Mouse (Mus musculus) adrenal gland, postnatal 14 days (tissue): ENCODE data around the gene Dnmt1. TPM values are rescaled to one million over a fixed set of nuclear protein-coding genes. Genes with fewer than 3 reads are reported as not detected.
A peak's percentile ranks its signal among the peaks of the same experiment; 100 is the strongest.
"Not testable (repeated sequence)": the region's sequence is repeated elsewhere in the genome, so short reads cannot be mapped to it uniquely, and the experiment has no call there.

Experiments used
- DNase-seq: peaks from one replicate; pipeline ENCODE4 v3.0.0; 2021; ENCODE audit warnings: mixed read lengths
- long read RNA-seq, 2 experiments: library from polyadenylated mRNA; stranded (forward); transcript quantifications; one replicate each; pipeline ENCODE4 v2.0.0; 2021
- total RNA-seq: library from RNA; stranded (reverse); gene quantifications from 2 replicates; pipeline ENCODE4 v1.2.3, GENCODE M21; 2021

The Dnmt1 gene
- 56.0 and 58.0 TPM in 2 replicates for total RNA-seq
- long read RNA-seq, experiment 1, full-length matches to known transcripts = 5 of 25 reads
- long read RNA-seq, experiment 1, partial matches to known transcripts = 15 of 25 reads
- long read RNA-seq, experiment 1, other reads (novel, unspliced or antisense) = 5 of 25 reads
- long read RNA-seq, experiment 2, full-length matches to known transcripts = 5 of 24 reads
- long read RNA-seq, experiment 2, partial matches to known transcripts = 13 of 24 reads
- long read RNA-seq, experiment 2, other reads (novel, unspliced or antisense) = 6 of 24 reads

GRCm38 (mm10) chr9:20959430-20959938, at the start of gene Dnmt1:
Gene Dnmt1 (minus strand): TSS chr9:20959888.
- no peak for DNase-seq

GRCm38 (mm10) chr9:21008007-21008406, 48.3 kb upstream of the Dnmt1 start:
- no peak for DNase-seq

- no peak for DNase-seq
Measured at GRCm38 (mm10) chr9:21007313-21007952, 47.7 kb upstream of the Dnmt1 start.

GRCm38 (mm10) chr9:21002627-21003551, 43.2 kb upstream of the Dnmt1 start, which contains the start of gene Mrpl4:
Gene Mrpl4 (plus strand): TSS chr9:21002738.
- DNase-seq = peak; percentile 93

GRCm38 (mm10) chr9:21002270-21002626, 42.6 kb upstream of the Dnmt1 start:
- DNase-seq = no peak

- DNase-seq = no peak
Measured at GRCm38 (mm10) chr9:21001651-21002200, 42.0 kb upstream of the Dnmt1 start.

- peak; percentile 44 for DNase-seq
Measured at GRCm38 (mm10) chr9:21000811-21001210, 41.1 kb upstream of the Dnmt1 start.

GRCm38 (mm10) chr9:20998337-20998736, 38.6 kb upstream of the Dnmt1 start:
- not testable (repeated sequence) for DNase-seq

GRCm38 (mm10) chr9:20997065-20997464, 37.4 kb upstream of the Dnmt1 start:
- DNase-seq = no peak

GRCm38 (mm10) chr9:20995069-20995468, 35.4 kb upstream of the Dnmt1 start:
- no peak for DNase-seq

GRCm38 (mm10) chr9:20993165-20993898, 33.6 kb upstream of the Dnmt1 start:
- no peak for DNase-seq

GRCm38 (mm10) chr9:20991587-20991986, 31.9 kb upstream of the Dnmt1 start:
- no peak for DNase-seq

- no peak for DNase-seq
Measured at GRCm38 (mm10) chr9:20990861-20991260, 31.2 kb upstream of the Dnmt1 start.

- DNase-seq = no peak
Measured at GRCm38 (mm10) chr9:20987953-20988352, 28.3 kb upstream of the Dnmt1 start.

- no peak for DNase-seq
Measured at GRCm38 (mm10) chr9:20986952-20987686, 27.4 kb upstream of the Dnmt1 start.

- DNase-seq = no peak
Measured at GRCm38 (mm10) chr9:20983169-20983568, 23.5 kb upstream of the Dnmt1 start.

GRCm38 (mm10) chr9:20982171-20982570, 22.5 kb upstream of the Dnmt1 start:
- no peak for DNase-seq

- no peak for DNase-seq
Measured at GRCm38 (mm10) chr9:20979769-20980168, 20.1 kb upstream of the Dnmt1 start.

- DNase-seq = no peak
Measured at GRCm38 (mm10) chr9:20979181-20979580, 19.5 kb upstream of the Dnmt1 start.

- DNase-seq = no peak
Measured at GRCm38 (mm10) chr9:20978409-20979095, 18.9 kb upstream of the Dnmt1 start.
